Mouse (Mus musculus) testis, adult 2 months (tissue): ENCODE results near the gene Ttc7.

ENCODE experiments used
- CTCF ChIP-seq: fragments of 200-500 bp; IDR thresholded peaks from 2 replicates; pipeline ENCODE4 v1.5.1; 2012; ENCODE audit warnings: low read depth, mild to moderate bottlenecking, inconsistent platforms, low read length, moderate library complexity; ENCODE audit not compliant: control insufficient read depth, insufficient read depth, insufficient replicate concordance
- POLR2A ChIP-seq: fragments of 200-500 bp; IDR thresholded peaks from 2 replicates; pipeline ENCODE4 v1.6.1; 2012; ENCODE audit warnings: low read depth, mild to moderate bottlenecking, inconsistent platforms, low read length, moderate library complexity; ENCODE audit not compliant: control insufficient read depth

- TF ChIP-seq CTCF = no peak
- TF ChIP-seq POLR2A = no peak
Observed at GRCm38 (mm10) chr17:87367228-87367627, 84.5 kb downstream of the Ttc7 start.
